Mouse (Mus musculus): ENCODE measurements around the gene Arid5b. TPM values are rescaled to one million over a fixed set of nuclear protein-coding genes. Genes with fewer than 3 reads are reported as not detected.

Gene Arid5b
- polyA plus RNA-seq, 2 experiments = 1.3 to 3.3 TPM

- Histone ChIP-seq H3K36me3 (replicated peaks; ENCODE audit: control insufficient read depth, insufficient read depth, low read depth) (no peaks in the 10 kb centered on the region), H3K9me3 (ENCODE audit: control insufficient read depth, low read length) (no peaks in the 10 kb centered on the region; the same call in 1 of the 2 replicates), H3K4me1 (replicated peaks; ENCODE audit: control insufficient read depth in 2 of 2, insufficient read depth in 2 of 2, low read length in 1 of 2) (peaks cover 0 to 3% of the 10 kb centered on the region in 2 experiments; a peak in 1 of 4 replicates), H3K27me3 (ENCODE audit: control insufficient read depth, insufficient read depth, low read length) (no peaks in the 10 kb centered on the region), H3K9ac (replicated peaks) (no peak overlapping the region), H3K27ac (no peak overlapping the region), H3K4me3 (ENCODE audit: insufficient read depth in 1 of 2, low read depth in 2 of 2, low read length in 2 of 2) (no peak overlapping the region), H3K4me2 (ENCODE audit: low read depth) (no peak overlapping the region)
- 61% methylated on average over 4 of the region's 4 CpGs for WGBS (ENCODE audit: insufficient replicate concordance)
- DNase-seq (ENCODE audit: low read depth in 3 of 3, low spot score in 3 of 3) = no peak
- TF ChIP-seq CTCF (IDR thresholded peaks at IDR 0.05; ENCODE audit: low read depth) (no peak), EP300 (IDR thresholded peaks at IDR 0.05; ENCODE audit: low read depth) (no peak)
- ATAC-seq (ENCODE audit: insufficient read depth) = no peak
These were observed 10.9 kb upstream of the Arid5b start for GRCm38 (mm10) chr10:68289465-68289864.

- DNase-seq (ENCODE audit: low read depth in 3 of 3, low spot score in 3 of 3) (peak in 2 of 3 experiments; percentile 61 to 62), ATAC-seq (ENCODE audit: insufficient read depth) (peak; percentile 78)
- peak; percentile 85 for TF ChIP-seq CTCF (IDR thresholded peaks at IDR 0.05; ENCODE audit: low read depth)
- TF ChIP-seq EP300 (IDR thresholded peaks at IDR 0.05; ENCODE audit: low read depth) = no peak
- H3K9me3 ChIP-seq (ENCODE audit: control insufficient read depth, low read length) = no peaks in the 10 kb centered on the region
- H3K9ac ChIP-seq (replicated peaks) = peak overlapping the region; percentile 34
- H3K27ac ChIP-seq = no peak overlapping the region
- no peaks in the 10 kb centered on the region for H3K36me3 ChIP-seq (replicated peaks; ENCODE audit: control insufficient read depth, insufficient read depth, low read depth)
- peaks cover 0 to 4% of the 10 kb centered on the region in 2 experiments; a peak in 1 of 4 replicates for H3K4me1 ChIP-seq (replicated peaks; ENCODE audit: control insufficient read depth in 2 of 2, insufficient read depth in 2 of 2, low read length in 1 of 2)
- H3K27me3 ChIP-seq (ENCODE audit: control insufficient read depth, insufficient read depth, low read length) = peaks cover 20% of the 10 kb centered on the region
- peak overlapping the region; percentile 46 to 50 for H3K4me3 ChIP-seq (ENCODE audit: insufficient read depth in 1 of 2, low read depth in 2 of 2, low read length in 2 of 2)
- peak overlapping the region; percentile 71 for H3K4me2 ChIP-seq (ENCODE audit: low read depth)
- WGBS (ENCODE audit: insufficient replicate concordance) = 1% methylated on average over 27 of the region's 27 CpGs
These were observed 4.2 kb upstream of the Arid5b start for GRCm38 (mm10) chr10:68282466-68283391.

GRCm38 (mm10) chr10:68281775-68282106 lies 3.2 kb upstream of the Arid5b start:
- ATAC-seq (ENCODE audit: insufficient read depth) (no peak), DNase-seq (ENCODE audit: low read depth in 3 of 3, low spot score in 3 of 3) (no peak)
- 69% methylated on average over 3 of the region's 3 CpGs for WGBS (ENCODE audit: insufficient replicate concordance)
- no peak for TF ChIP-seq EP300 (IDR thresholded peaks at IDR 0.05; ENCODE audit: low read depth)
- TF ChIP-seq CTCF (IDR thresholded peaks at IDR 0.05; ENCODE audit: low read depth) = no peak
- H3K9ac ChIP-seq (replicated peaks) = no peak overlapping the region
- no peak overlapping the region for H3K27ac ChIP-seq
- H3K27me3 ChIP-seq (ENCODE audit: control insufficient read depth, insufficient read depth, low read length) = peaks cover 22% of the 10 kb centered on the region
- no peak overlapping the region for H3K4me2 ChIP-seq (ENCODE audit: low read depth)
- no peak overlapping the region for H3K4me3 ChIP-seq (ENCODE audit: insufficient read depth in 1 of 2, low read depth in 2 of 2, low read length in 2 of 2)
- no peaks in the 10 kb centered on the region for H3K9me3 ChIP-seq (ENCODE audit: control insufficient read depth, low read length)
- peaks cover 0 to 4% of the 10 kb centered on the region in 2 experiments; a peak in 1 of 4 replicates for H3K4me1 ChIP-seq (replicated peaks; ENCODE audit: control insufficient read depth in 2 of 2, insufficient read depth in 2 of 2, low read length in 1 of 2)
- H3K36me3 ChIP-seq (replicated peaks; ENCODE audit: control insufficient read depth, insufficient read depth, low read depth) = no peaks in the 10 kb centered on the region

- Histone ChIP-seq H3K36me3 (replicated peaks; ENCODE audit: control insufficient read depth, insufficient read depth, low read depth) (no peaks in the 10 kb centered on the region), H3K27ac (no peak overlapping the region), H3K4me1 (replicated peaks; ENCODE audit: control insufficient read depth in 2 of 2, insufficient read depth in 2 of 2, low read length in 1 of 2) (peaks cover 0 to 1% of the 10 kb centered on the region in 2 experiments; a peak in 1 of 4 replicates), H3K4me2 (ENCODE audit: low read depth) (no peak overlapping the region), H3K9me3 (ENCODE audit: control insufficient read depth, low read length) (no peaks in the 10 kb centered on the region), H3K4me3 (ENCODE audit: insufficient read depth in 1 of 2, low read depth in 2 of 2, low read length in 2 of 2) (no peak overlapping the region), H3K27me3 (ENCODE audit: control insufficient read depth, insufficient read depth, low read length) (peaks cover 22% of the 10 kb centered on the region), H3K9ac (replicated peaks) (no peak overlapping the region)
- no peak for DNase-seq (ENCODE audit: low read depth in 3 of 3, low spot score in 3 of 3)
- WGBS (ENCODE audit: insufficient replicate concordance) = 49% methylated on average over 6 of the region's 6 CpGs
- TF ChIP-seq EP300 (IDR thresholded peaks at IDR 0.05; ENCODE audit: low read depth) (no peak), CTCF (IDR thresholded peaks at IDR 0.05; ENCODE audit: low read depth) (no peak)
- ATAC-seq (ENCODE audit: insufficient read depth) = no peak
These were observed 2.7 kb upstream of the Arid5b start for GRCm38 (mm10) chr10:68281076-68281774.

Data from liver, embryonic 14.5 days (tissue).